Mouse (Mus musculus) lung, embryonic 14.5 days (tissue): ENCODE measurements around the gene Nrl. TPM values are rescaled to one million over a fixed set of nuclear protein-coding genes. Genes with fewer than 3 reads are reported as not detected.

Experiments used
- ATAC-seq: fragments of 200-750 bp; cut with Nextera tagmentation; 2 replicates; pipeline ENCODE4 v1.8.0; 2017; ENCODE audit warnings: mild to moderate bottlenecking, moderate TSS enrichment, moderate library complexity; ENCODE audit not compliant: insufficient read depth
- DNase-seq: peaks from one replicate; pipeline ENCODE4 v3.0.0-alpha.2; 2015
- H3K27ac ChIP-seq: fragments of 300-500 bp; sonication (generic); 2 replicates; pipeline ENCODE4 v1.5.1; 2014; ENCODE audit warnings: low read depth, mild to moderate bottlenecking, moderate library complexity
- H3K27me3 ChIP-seq: fragments of 300-500 bp; sonication (generic); 2 replicates; pipeline ENCODE4 v1.6.1; 2014; ENCODE audit warnings: low read length, control low read depth; ENCODE audit not compliant: insufficient read depth
- H3K36me3 ChIP-seq: fragments of 300-500 bp; sonication (generic); 2 replicates; pipeline ENCODE4 v1.6.1; 2014; ENCODE audit warnings: control low read depth; ENCODE audit not compliant: insufficient read depth
- H3K4me1 ChIP-seq: fragments of 300-500 bp; sonication (generic); 2 replicates; pipeline ENCODE4 v1.6.1; 2014; ENCODE audit warnings: antibody characterized with exemption, control low read depth; ENCODE audit not compliant: insufficient read depth
- H3K4me2 ChIP-seq: fragments of 300-500 bp; sonication (generic); 2 replicates; pipeline ENCODE4 v1.6.1; 2014; ENCODE audit warnings: mild to moderate bottlenecking
- H3K4me3 ChIP-seq: fragments of 300-500 bp; sonication (generic); 2 replicates; pipeline ENCODE4 v1.5.1; 2014; ENCODE audit warnings: low read depth, low read length
- H3K9ac ChIP-seq: fragments of 300-500 bp; sonication (generic); 2 replicates; pipeline ENCODE4 v1.6.1; 2014
- H3K9me3 ChIP-seq: fragments of 300-500 bp; sonication (generic); 2 replicates; pipeline ENCODE4 v1.6.1; 2016; ENCODE audit warnings: low read depth, low read length, control low read depth
- CTCF ChIP-seq: IDR thresholded peaks from 2 replicates; pipeline ENCODE4 v1.5.1; 2016; ENCODE audit warnings: antibody characterized with exemption, low read depth
- WGBS: fragments of 180-500 bp; shearing (Covaris S2); extraction: QIAGEN DNeasy Blood & Tissue Kit; methylation state at CpG from one replicate; pipeline ENCODE4 v1.1.7; 2014; 5-methylcytosine and 5-hydroxymethylcytosine counted together
- polyA plus RNA-seq: library from polyadenylated mRNA; unstranded; fragments of >200 nt; fragmentation: Nextera tagmentation; extraction: Ambion mirVana; gene quantifications from 2 replicates; pipeline ENCODE4 v1.2.1, GENCODE M21; 2014

Nrl gene
- not detected in 2 replicates for polyA plus RNA-seq

DNA sequence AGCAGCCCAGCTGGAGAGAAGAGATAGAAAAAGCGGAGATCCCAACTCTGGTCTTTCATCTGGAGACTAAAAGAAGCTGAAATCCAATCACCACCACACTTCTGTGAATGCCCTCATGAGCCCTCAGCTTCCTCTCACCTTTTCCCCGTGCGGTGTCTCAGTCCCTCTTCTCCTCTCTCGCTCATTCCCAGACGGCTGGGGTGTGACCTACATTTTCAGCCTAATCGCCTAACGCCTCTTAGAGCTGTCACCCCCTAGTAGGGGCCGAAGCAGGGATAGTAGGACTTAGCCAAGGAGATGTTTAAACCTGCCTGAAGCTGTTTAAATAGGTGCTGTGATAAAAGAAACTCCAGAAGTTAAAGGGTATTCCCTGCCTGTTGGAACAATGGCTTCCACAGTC, at the start of gene Nrl:
Nrl (minus strand) TSS at position 197 of the 400 bp plus-strand sequence.
- ATAC-seq (no peak), DNase-seq (no peak)
- Histone ChIP-seq H3K9me3 (no peaks in the 10 kb centered on the region), H3K4me2 (no peak within 1 kb of the TSS), H3K4me1 (no peaks in the 10 kb centered on the region), H3K4me3 (no peak within 1 kb of the TSS), H3K27me3 (peaks cover 24% of the 10 kb centered on the region), H3K9ac (no peak within 1 kb of the TSS), H3K36me3 (no peaks in the 10 kb centered on the region), H3K27ac (no peak within 1 kb of the TSS)
- no peak for TF ChIP-seq CTCF
- 7% methylated on average over 8 of the region's 8 CpGs for WGBS

- Histone ChIP-seq H3K4me3 (no peak overlapping the region), H3K4me2 (no peak overlapping the region), H3K36me3 (peaks cover 22% of the 10 kb centered on the region), H3K9ac (no peak overlapping the region), H3K9me3 (no peaks in the 10 kb centered on the region), H3K27me3 (no peaks in the 10 kb centered on the region), H3K27ac (no peak overlapping the region), H3K4me1 (0 out of 2 replicates have a peak, but pooled peaks cover 6% of the 10 kb centered on the region)
- no peak for DNase-seq
- ATAC-seq: no peak
- no peak for TF ChIP-seq CTCF
These were observed 47.0 kb upstream of the Nrl start for GRCm38 (mm10) chr14:55571760-55572159.

- no peak for TF ChIP-seq CTCF
- no peak overlapping the region for H3K9ac ChIP-seq
- no peaks in the 10 kb centered on the region for H3K27me3 ChIP-seq
- peaks cover 34% of the 10 kb centered on the region for H3K36me3 ChIP-seq
- no peak overlapping the region for H3K27ac ChIP-seq
- 0 out of 2 replicates have a peak, but pooled peaks cover 3% of the 10 kb centered on the region for H3K4me1 ChIP-seq
- no peak for ATAC-seq
- H3K9me3 ChIP-seq: no peaks in the 10 kb centered on the region
- no peak overlapping the region for H3K4me2 ChIP-seq
- 63% methylated on average over 2 of the region's 2 CpGs for WGBS
- no peak overlapping the region for H3K4me3 ChIP-seq
- no peak for DNase-seq
These were observed 45.8 kb upstream of the Nrl start for GRCm38 (mm10) chr14:55570588-55570987.

GRCm38 (mm10) chr14:55567496-55567895, 42.7 kb upstream of the Nrl start:
- Histone ChIP-seq H3K4me1 (no peaks in the 10 kb centered on the region), H3K36me3 (peaks cover 58% of the 10 kb centered on the region), H3K27ac (no peak overlapping the region), H3K9me3 (no peaks in the 10 kb centered on the region), H3K9ac (no peak overlapping the region), H3K4me2 (no peak overlapping the region), H3K27me3 (no peaks in the 10 kb centered on the region), H3K4me3 (no peak overlapping the region)
- TF ChIP-seq CTCF: no peak
- WGBS: 82% methylated on average over 3 of the region's 3 CpGs
- ATAC-seq (no peak), DNase-seq (no peak)

- peaks cover 58% of the 10 kb centered on the region for H3K36me3 ChIP-seq
- no peak for DNase-seq
- no peak overlapping the region for H3K4me3 ChIP-seq
- no peak for ATAC-seq
- H3K9ac ChIP-seq: no peak overlapping the region
- H3K4me1 ChIP-seq: 0 out of 2 replicates have a peak, but pooled peaks cover 5% of the 10 kb centered on the region
- TF ChIP-seq CTCF: peak; percentile 28
- H3K27ac ChIP-seq: no peak overlapping the region
- no peaks in the 10 kb centered on the region for H3K9me3 ChIP-seq
- H3K4me2 ChIP-seq: no peak overlapping the region
- no peaks in the 10 kb centered on the region for H3K27me3 ChIP-seq
- 77% methylated on average over 3 of the region's 3 CpGs for WGBS
These were observed 41.0 kb upstream of the Nrl start for GRCm38 (mm10) chr14:55565748-55566147.

GRCm38 (mm10) chr14:55563249-55563648, 38.5 kb upstream of the Nrl start:
- no peak overlapping the region for H3K27ac ChIP-seq
- H3K36me3 ChIP-seq: peaks cover 47% of the 10 kb centered on the region
- no peak overlapping the region for H3K4me2 ChIP-seq
- H3K9ac ChIP-seq: no peak overlapping the region
- 0 out of 2 replicates have a peak, but pooled peaks cover 5% of the 10 kb centered on the region for H3K4me1 ChIP-seq
- ATAC-seq (no peak), DNase-seq (no peak)
- H3K27me3 ChIP-seq: no peaks in the 10 kb centered on the region
- no peak overlapping the region for H3K4me3 ChIP-seq
- 87% methylated on average over 11 of the region's 11 CpGs for WGBS
- no peaks in the 10 kb centered on the region for H3K9me3 ChIP-seq
- TF ChIP-seq CTCF: no peak

DNA sequence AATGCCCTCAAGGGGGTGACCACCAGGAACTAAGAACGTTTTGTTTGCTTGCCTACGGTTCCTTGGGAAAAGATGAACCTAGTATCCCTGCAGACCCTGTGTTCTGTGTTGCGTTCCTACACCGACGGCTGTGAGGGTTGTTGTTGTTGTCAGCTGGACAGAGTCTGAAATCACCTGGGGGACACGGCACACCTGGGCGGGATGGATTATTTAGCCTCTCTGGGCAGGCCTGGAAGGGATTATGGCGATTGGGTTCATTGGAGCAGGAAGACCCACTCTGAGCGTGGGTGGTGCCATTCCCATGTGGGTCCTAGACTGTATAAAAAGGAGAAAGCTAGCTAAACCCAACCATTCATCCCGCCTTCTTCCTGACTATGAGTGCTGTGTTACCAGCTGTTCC, 37.1 kb upstream of the Nrl start:
- H3K4me2 ChIP-seq: peak overlapping the region; percentile 81
- 0 out of 2 replicates have a peak, but pooled peaks cover 5% of the 10 kb centered on the region for H3K4me1 ChIP-seq
- no peaks in the 10 kb centered on the region for H3K27me3 ChIP-seq
- DNase-seq (no peak), ATAC-seq (no peak)
- H3K9ac ChIP-seq: no peak overlapping the region
- H3K9me3 ChIP-seq: no peaks in the 10 kb centered on the region
- 71% methylated on average over 10 of the region's 10 CpGs for WGBS
- TF ChIP-seq CTCF: no peak
- H3K27ac ChIP-seq: no peak overlapping the region
- peaks cover 37% of the 10 kb centered on the region for H3K36me3 ChIP-seq
- peak overlapping the region; percentile 73; the same call in 1 of the 2 replicates for H3K4me3 ChIP-seq
